Mouse (Mus musculus) kidney, postnatal 0 days (tissue): ENCODE measurements at regions not wholly inside any gene's neighbourhood (a gene's known extent, or its start where the extent isn't known, plus 50 kb on each side); places are given as distances from the start of the nearest gene placed in this dataset.
A peak's percentile ranks its signal among the peaks of the same experiment; 100 is the strongest.
"Not testable (repeated sequence)": the region's sequence is repeated elsewhere in the genome, so short reads cannot be mapped to it uniquely, and the experiment has no call there.

Source experiments
- ATAC-seq: fragments of 200-750 bp; cut with Nextera tagmentation; replicated peaks from 2 replicates; pipeline ENCODE4 v1.8.0; 2017; ENCODE audit warnings: low read depth, moderate number of reproducible peaks, moderate TSS enrichment, moderate library complexity; ENCODE audit not compliant: low FRiP score
- DNase-seq: peaks from one replicate; pipeline ENCODE4 v3.0.0-alpha.2; 2016; ENCODE audit warnings: low spot score
- H3K27ac ChIP-seq: fragments of 300-500 bp; sonication (generic); 2 replicates; pipeline ENCODE4 v1.5.1; 2014; ENCODE audit warnings: mild to moderate bottlenecking
- H3K27me3 ChIP-seq: fragments of 300-500 bp; sonication (generic); 2 replicates; pipeline ENCODE4 v1.6.1; 2014; ENCODE audit warnings: low read length, mixed read lengths; ENCODE audit not compliant: insufficient read depth
- H3K36me3 ChIP-seq: fragments of 300-500 bp; sonication (generic); 2 replicates; pipeline ENCODE4 v1.6.1; 2014; ENCODE audit warnings: low read length, mixed read lengths; ENCODE audit not compliant: insufficient read depth
- H3K4me1 ChIP-seq: fragments of 300-500 bp; sonication (generic); replicated peaks from 2 replicates; pipeline ENCODE4 v1.6.1; 2014; ENCODE audit warnings: antibody characterized with exemption, low read length, mixed read lengths; ENCODE audit not compliant: insufficient read depth
- H3K4me2 ChIP-seq: fragments of 300-500 bp; sonication (generic); 2 replicates; pipeline ENCODE4 v1.6.1; 2014; ENCODE audit warnings: mild to moderate bottlenecking, low read length, moderate library complexity, mixed read lengths
- H3K4me3 ChIP-seq: fragments of 300-500 bp; sonication (generic); replicated peaks from 2 replicates; pipeline ENCODE4 v1.5.1; 2014; ENCODE audit warnings: low read depth, low read length
- H3K9ac ChIP-seq: fragments of 300-500 bp; sonication (generic); 2 replicates; pipeline ENCODE4 v1.6.1; 2014; ENCODE audit warnings: low read depth, low read length
- H3K9me3 ChIP-seq: fragments of 300-500 bp; sonication (generic); replicated peaks from 2 replicates; pipeline ENCODE4 v1.6.1; 2016; ENCODE audit warnings: low read length, inconsistent platforms, mixed read lengths
- CTCF ChIP-seq: IDR thresholded peaks from 2 replicates; pipeline ENCODE4 v1.5.1; 2016; ENCODE audit warnings: antibody characterized with exemption, low read depth, mild to moderate bottlenecking, moderate library complexity
- WGBS: fragments of 180-500 bp; shearing (Covaris S2); extraction: QIAGEN DNeasy Blood & Tissue Kit; methylation state at CpG from one replicate; pipeline ENCODE4 v1.1.7; 2014; 5-methylcytosine and 5-hydroxymethylcytosine counted together

DNA sequence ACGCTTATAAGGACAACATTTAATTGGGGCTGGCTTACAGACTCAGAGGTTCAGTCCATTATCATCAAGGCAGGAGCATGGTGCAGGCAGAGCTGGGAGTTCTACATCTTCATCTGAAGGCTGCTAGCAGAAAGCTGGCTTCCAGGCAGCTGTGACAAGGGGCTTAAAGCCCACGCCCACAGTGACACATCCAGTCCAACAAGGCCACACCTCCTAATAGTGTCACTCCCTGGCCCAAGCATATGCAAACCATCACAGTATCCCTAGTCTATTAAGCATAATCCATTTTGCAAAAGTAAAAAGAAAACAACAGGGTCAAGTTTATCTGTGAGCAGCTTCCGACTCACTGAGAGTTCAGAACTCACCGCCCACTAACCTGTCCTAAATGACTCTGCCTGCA, 153.8 kb downstream of the Gxylt1 start:
- TF ChIP-seq CTCF = no peak
- 70% methylated on average over 4 of the region's 4 CpGs for WGBS
- Histone ChIP-seq H3K4me1 (no peaks in the 10 kb centered on the region), H3K9me3 (no peaks in the 10 kb centered on the region), H3K27ac (no peak overlapping the region), H3K27me3 (no peaks in the 10 kb centered on the region), H3K36me3 (no peaks in the 10 kb centered on the region), H3K9ac (no peak overlapping the region), H3K4me3 (no peak overlapping the region), H3K4me2 (no peak overlapping the region)
- DNase-seq = peak; percentile 59
- no peak for ATAC-seq

GRCm38 (mm10) chr15:93117806-93118205, 157.2 kb downstream of the Gxylt1 start:
- H3K36me3 ChIP-seq, H3K4me3 ChIP-seq, H3K27me3 ChIP-seq, ATAC-seq, H3K9me3 ChIP-seq, H3K9ac ChIP-seq, H3K27ac ChIP-seq, H3K4me2 ChIP-seq, DNase-seq, H3K4me1 ChIP-seq: not testable (repeated sequence)
- WGBS = 89% methylated on average over 2 of the region's 2 CpGs

GRCm38 (mm10) chr15:93115674-93116102, 159.3 kb downstream of the Gxylt1 start:
- Histone ChIP-seq H3K9ac (no peak overlapping the region), H3K4me3 (0 out of 2 replicates have a peak overlapping the region, but pooled peaks have one; percentile 3), H3K27ac (no peak overlapping the region), H3K4me2 (peak overlapping the region; percentile 48), H3K9me3 (no peaks in the 10 kb centered on the region), H3K36me3 (no peaks in the 10 kb centered on the region), H3K4me1 (no peaks in the 10 kb centered on the region; the same call in 1 of the 2 replicates), H3K27me3 (no peaks in the 10 kb centered on the region)
- 4% methylated on average over 16 of the region's 16 CpGs for WGBS
- ATAC-seq (0 out of 2 replicates have a peak, but pooled peaks have one; percentile 40), DNase-seq (peak; percentile 56)
- TF ChIP-seq CTCF = peak; percentile 47

DNA sequence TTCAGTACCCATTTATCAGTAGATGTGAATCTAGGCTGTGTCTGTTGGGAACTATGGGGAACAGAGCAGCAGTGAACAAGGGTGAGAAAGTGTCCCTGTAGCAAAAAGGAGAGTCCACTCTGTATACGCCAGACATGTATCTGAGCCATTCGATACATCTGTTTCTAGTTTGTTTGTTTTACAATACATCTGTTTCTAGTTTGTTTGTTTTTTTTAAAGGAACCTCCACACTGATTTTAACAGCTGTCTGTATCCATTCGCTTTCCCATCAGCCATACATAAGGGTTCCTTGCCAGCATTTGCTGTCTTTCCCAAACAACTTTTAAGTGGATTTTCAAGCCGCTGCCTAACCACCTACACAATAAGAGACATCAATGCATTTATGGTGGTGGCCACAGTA, 170.0 kb downstream of the Gxylt1 start:
- Histone ChIP-seq H3K27me3 (no peaks in the 10 kb centered on the region), H3K9ac (no peak overlapping the region), H3K4me3 (no peak overlapping the region), H3K4me1 (no peaks in the 10 kb centered on the region), H3K27ac (no peak overlapping the region), H3K4me2 (no peak overlapping the region), H3K36me3 (no peaks in the 10 kb centered on the region), H3K9me3 (no peaks in the 10 kb centered on the region)
- no peak for ATAC-seq
- no peak for TF ChIP-seq CTCF
- no peak for DNase-seq
- 75% methylated on average over 4 of the region's 4 CpGs for WGBS

DNA sequence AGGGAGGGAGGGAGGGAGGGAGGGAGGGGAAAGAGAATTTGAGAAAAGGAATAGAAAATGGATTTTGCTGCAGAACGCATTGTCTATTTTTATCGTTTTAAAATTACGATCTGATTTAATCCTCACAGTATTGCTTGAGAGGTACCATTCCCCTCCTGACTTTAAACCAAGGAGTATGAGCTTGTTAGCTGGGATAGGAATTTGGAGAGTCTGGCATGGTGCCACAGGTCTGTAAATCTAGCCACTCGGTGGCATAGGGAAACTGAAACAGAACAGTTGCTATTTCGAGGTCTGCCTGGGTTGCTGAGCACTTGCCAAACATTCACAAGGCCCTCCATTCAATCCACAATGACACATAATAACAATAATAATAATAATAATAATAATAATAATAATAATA, 171.6 kb downstream of the Gxylt1 start:
- H3K27ac ChIP-seq = no peak overlapping the region
- no peaks in the 10 kb centered on the region for H3K9me3 ChIP-seq
- no peak overlapping the region for H3K4me3 ChIP-seq
- H3K9ac ChIP-seq = no peak overlapping the region
- no peaks in the 10 kb centered on the region for H3K27me3 ChIP-seq
- no peaks in the 10 kb centered on the region for H3K4me1 ChIP-seq
- ATAC-seq (no peak), DNase-seq (peak; percentile 14)
- TF ChIP-seq CTCF = no peak
- 66% methylated on average over 5 of the region's 5 CpGs for WGBS
- no peaks in the 10 kb centered on the region for H3K36me3 ChIP-seq
- H3K4me2 ChIP-seq = no peak overlapping the region

GRCm38 (mm10) chr15:93101881-93102280, 173.1 kb downstream of the Gxylt1 start:
- no peaks in the 10 kb centered on the region for H3K27me3 ChIP-seq
- no peaks in the 10 kb centered on the region for H3K36me3 ChIP-seq
- no peaks in the 10 kb centered on the region for H3K4me1 ChIP-seq

DNA sequence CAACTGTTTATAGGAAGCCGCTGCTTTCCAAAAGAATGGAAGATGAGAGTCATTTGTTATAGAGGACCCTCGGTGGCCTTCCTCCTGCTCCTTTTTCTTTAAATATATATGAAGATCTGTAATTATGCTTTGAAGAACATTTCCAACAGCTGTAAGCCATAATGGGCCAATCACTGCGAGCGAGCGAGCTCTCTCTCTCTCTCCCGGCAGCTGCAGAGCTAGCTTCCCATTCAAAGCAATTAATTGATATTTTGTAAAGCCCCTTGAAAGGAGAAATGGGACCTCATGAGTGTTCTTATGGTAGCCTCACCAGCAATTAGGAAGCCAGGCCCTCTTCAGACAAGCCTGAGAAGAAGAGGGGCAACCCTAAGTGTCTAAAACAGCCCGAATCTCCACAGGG, 174.1 kb downstream of the Gxylt1 start:
- Histone ChIP-seq H3K36me3 (no peaks in the 10 kb centered on the region), H3K9ac (no peak overlapping the region), H3K27me3 (no peaks in the 10 kb centered on the region), H3K9me3 (no peaks in the 10 kb centered on the region), H3K4me1 (no peaks in the 10 kb centered on the region), H3K4me3 (no peak overlapping the region), H3K27ac (no peak overlapping the region), H3K4me2 (no peak overlapping the region)
- no peak for ATAC-seq
- WGBS = 77% methylated on average over 7 of the region's 7 CpGs
- no peak for TF ChIP-seq CTCF
- no peak for DNase-seq

More at GRCm38 (mm10) chr15:93101881-93102280, 173.1 kb downstream of the Gxylt1 start:
- DNase-seq (no peak), ATAC-seq (no peak)
- no peak for TF ChIP-seq CTCF
- Histone ChIP-seq H3K4me3 (no peak overlapping the region), H3K27ac (no peak overlapping the region), H3K9ac (no peak overlapping the region), H3K4me2 (no peak overlapping the region), H3K9me3 (no peaks in the 10 kb centered on the region)
- WGBS = 86% methylated on average over 10 of the region's 10 CpGs
